Mouse (Mus musculus): ENCODE results near the gene Gm20388. TPM values are rescaled to one million over a fixed set of nuclear protein-coding genes. Genes with fewer than 3 reads are reported as not detected.

Gm20388 gene
- total RNA-seq, 1 experiment from 2014 or later: 10.0 TPM

GRCm38 (mm10) chr8:120248451-120248850 lies 337.8 kb downstream of the Gm20388 start:
- ATAC-seq (replicated peaks; ENCODE audit: insufficient number of reproducible peaks, low FRiP score, low TSS enrichment, poor library complexity, severe bottlenecking): no peak

- ATAC-seq (replicated peaks; ENCODE audit: insufficient number of reproducible peaks, low FRiP score, low TSS enrichment, poor library complexity, severe bottlenecking): no peak
Observed at GRCm38 (mm10) chr8:120249800-120250336, 339.2 kb downstream of the Gm20388 start.

DNA sequence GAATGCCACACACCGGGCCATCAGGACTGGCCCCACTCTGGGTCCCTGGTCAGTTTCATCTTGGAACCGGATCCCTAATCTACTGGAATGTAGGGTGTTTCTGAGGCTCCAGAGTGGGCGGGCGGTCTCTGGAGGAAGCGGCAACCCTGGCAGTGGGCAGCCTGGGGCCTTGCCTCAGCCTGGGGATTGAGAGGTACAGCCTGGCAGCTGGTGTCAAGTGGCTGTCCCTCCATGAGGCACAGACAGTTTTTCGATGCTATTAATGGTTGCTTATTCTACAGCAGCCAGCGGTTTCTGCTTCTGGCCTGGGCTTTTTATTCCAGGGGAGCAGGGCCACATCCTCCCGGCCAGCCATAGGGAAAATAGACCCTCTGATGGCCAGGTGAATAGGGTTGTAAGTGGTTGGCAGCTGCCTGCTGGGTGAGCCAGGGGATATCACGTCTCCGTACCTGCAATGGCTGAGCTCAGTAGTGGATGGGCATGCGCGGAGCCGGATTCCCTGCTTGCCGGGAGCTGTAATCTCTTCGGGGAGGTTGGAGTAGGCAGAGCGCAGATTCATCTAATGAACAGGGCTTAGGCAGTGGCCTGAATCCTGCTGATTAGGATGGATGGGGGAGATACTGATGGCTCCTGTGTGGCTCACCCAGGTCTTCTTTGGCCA lies 340.2 kb downstream of the Gm20388 start:
- no peak for ATAC-seq (replicated peaks; ENCODE audit: insufficient number of reproducible peaks, low FRiP score, low TSS enrichment, poor library complexity, severe bottlenecking)

GRCm38 (mm10) chr8:120251411-120252035 lies 340.9 kb downstream of the Gm20388 start:
- no peak for ATAC-seq (replicated peaks; ENCODE audit: insufficient number of reproducible peaks, low FRiP score, low TSS enrichment, poor library complexity, severe bottlenecking)

GRCm38 (mm10) chr8:120253626-120254025 lies 343.0 kb downstream of the Gm20388 start:
- ATAC-seq (replicated peaks; ENCODE audit: insufficient number of reproducible peaks, low FRiP score, low TSS enrichment, poor library complexity, severe bottlenecking): no peak

DNA sequence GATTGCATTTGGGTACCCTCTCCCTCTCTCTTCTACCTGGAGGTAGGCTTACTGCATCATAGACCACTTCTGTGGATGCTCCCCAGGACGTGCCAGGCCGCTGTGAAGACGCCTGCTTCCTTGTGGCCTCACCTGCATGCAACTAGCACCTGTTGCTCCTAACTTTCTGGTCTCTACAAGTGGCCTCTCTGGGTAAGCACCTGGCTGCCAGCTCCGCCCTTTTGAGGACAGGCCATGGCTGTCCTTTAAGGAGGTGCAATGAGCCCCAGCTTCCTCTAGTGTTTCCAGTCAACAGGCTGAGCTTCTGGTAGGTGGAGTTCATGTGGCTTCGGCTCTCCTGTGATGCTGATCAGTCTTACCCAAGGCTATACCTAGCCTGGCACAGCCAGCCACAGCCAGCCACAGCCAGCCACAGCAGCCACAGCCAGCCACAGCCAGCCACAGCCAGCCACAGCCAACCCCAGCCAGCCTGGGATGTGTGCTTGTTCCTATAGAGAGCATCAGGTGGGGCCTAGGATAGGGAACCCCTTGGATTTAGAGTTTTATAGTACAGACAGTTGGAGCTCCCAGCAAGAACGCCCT lies 344.9 kb downstream of the Gm20388 start:
- ATAC-seq (replicated peaks; ENCODE audit: insufficient number of reproducible peaks, low FRiP score, low TSS enrichment, poor library complexity, severe bottlenecking): no peak

GRCm38 (mm10) chr8:120256958-120257357 lies 346.3 kb downstream of the Gm20388 start:
- no peak for ATAC-seq (replicated peaks; ENCODE audit: insufficient number of reproducible peaks, low FRiP score, low TSS enrichment, poor library complexity, severe bottlenecking)

DNA sequence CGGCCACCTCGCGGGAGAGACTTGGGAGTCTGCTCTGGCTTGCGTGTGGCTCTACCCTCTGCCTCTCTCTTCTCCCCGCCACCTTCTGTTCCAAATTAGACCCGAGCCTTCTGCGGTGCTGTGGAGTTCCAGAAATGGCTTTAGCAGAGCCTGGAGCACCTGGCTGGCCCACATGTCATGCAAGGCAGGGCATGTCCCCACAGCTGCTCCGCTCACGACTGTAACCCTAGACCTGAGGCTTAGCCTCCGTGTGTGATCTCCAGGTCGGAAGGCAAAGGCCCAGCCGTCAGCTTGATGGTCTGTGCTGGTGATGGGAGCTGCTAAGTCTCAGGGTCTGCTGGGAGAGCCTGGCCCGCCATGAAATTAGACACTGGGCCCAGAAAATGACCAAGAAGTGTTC lies 348.6 kb downstream of the Gm20388 start:
- ATAC-seq (replicated peaks; ENCODE audit: insufficient number of reproducible peaks, low FRiP score, low TSS enrichment, poor library complexity, severe bottlenecking): no peak

DNA sequence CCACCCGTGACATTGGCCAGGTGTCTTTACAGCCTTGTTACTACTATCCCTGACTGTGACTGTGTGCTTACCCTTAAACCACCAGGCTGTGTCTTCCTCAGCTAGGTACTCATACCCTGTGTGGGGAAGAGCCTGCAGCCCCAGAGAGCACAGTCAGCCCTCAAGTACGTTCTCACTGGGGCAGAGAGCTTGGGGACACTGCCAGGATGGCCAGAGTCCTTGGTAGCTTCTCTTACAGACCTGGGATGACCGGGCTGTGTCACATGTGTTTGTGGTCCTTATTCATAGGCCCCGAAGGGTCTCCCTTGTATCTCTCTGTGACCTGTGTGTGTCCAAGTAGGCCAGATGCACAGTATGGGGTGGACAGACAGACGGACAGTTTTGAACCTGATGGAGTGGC lies 350.0 kb downstream of the Gm20388 start:
- ATAC-seq (replicated peaks; ENCODE audit: insufficient number of reproducible peaks, low FRiP score, low TSS enrichment, poor library complexity, severe bottlenecking): no peak

GRCm38 (mm10) chr8:120261338-120262120 lies 350.9 kb downstream of the Gm20388 start:
- ATAC-seq (replicated peaks; ENCODE audit: insufficient number of reproducible peaks, low FRiP score, low TSS enrichment, poor library complexity, severe bottlenecking): no peak

GRCm38 (mm10) chr8:120263879-120264278 lies 353.2 kb downstream of the Gm20388 start:
- ATAC-seq (replicated peaks; ENCODE audit: insufficient number of reproducible peaks, low FRiP score, low TSS enrichment, poor library complexity, severe bottlenecking): no peak

DNA sequence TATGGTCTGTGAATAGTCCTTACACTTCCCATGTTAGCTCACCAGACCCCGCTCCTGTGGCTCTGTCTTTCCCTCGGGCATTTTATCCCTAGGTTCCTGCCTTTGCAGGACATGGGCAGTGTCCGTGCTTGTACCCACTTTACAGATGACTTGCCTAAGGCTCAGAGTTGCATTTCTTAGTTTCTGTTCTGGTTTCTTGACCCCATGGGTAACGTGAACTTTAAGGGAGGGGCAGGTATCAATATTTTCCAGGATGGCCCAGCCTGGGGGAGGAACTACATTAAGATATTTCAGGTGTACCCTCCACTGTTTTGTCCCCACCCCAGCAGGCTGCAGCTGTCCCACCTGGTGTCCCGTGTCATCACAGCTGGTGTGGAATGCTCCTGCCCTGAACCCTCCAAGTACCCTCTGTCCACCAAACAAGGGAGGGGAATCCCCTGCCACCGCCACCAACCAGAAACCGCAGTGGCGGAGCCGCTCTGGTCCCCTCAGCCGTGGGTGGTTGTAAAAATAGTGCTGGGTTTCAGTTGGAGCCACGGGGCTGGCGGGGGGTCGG lies 353.8 kb downstream of the Gm20388 start:
- ATAC-seq (replicated peaks; ENCODE audit: insufficient number of reproducible peaks, low FRiP score, low TSS enrichment, poor library complexity, severe bottlenecking): no peak

DNA sequence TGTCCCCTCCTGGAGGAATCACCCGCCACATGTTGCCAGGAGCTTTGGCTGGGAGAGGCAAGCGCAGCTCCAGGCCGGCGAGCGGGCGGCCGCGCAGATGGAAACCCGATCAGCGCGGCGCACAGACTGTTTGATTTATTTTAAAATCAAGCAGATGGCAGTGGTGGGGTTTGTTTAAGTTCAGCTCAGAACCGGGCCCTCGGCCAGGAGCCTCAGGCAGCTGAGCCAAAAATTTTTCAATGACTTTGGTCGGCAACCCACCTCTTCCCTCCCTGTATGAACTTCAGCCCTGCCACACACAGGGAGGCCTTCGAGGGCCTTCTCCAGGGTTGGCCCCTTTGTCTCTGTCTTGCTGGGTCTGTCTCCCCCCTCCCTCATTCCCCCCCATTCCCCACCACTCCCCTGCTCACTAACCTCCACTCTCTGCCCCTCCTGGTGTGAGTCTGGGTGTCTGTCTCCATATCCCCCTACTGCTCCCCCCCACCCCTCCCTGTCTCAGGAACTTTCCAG lies 354.4 kb downstream of the Gm20388 start:
- ATAC-seq (replicated peaks; ENCODE audit: insufficient number of reproducible peaks, low FRiP score, low TSS enrichment, poor library complexity, severe bottlenecking): no peak

- ATAC-seq (replicated peaks; ENCODE audit: insufficient number of reproducible peaks, low FRiP score, low TSS enrichment, poor library complexity, severe bottlenecking): no peak
Observed at GRCm38 (mm10) chr8:120265471-120265870, 354.8 kb downstream of the Gm20388 start.

- no peak for ATAC-seq (replicated peaks; ENCODE audit: insufficient number of reproducible peaks, low FRiP score, low TSS enrichment, poor library complexity, severe bottlenecking)
Observed at GRCm38 (mm10) chr8:120268541-120268980, 357.9 kb downstream of the Gm20388 start.

DNA sequence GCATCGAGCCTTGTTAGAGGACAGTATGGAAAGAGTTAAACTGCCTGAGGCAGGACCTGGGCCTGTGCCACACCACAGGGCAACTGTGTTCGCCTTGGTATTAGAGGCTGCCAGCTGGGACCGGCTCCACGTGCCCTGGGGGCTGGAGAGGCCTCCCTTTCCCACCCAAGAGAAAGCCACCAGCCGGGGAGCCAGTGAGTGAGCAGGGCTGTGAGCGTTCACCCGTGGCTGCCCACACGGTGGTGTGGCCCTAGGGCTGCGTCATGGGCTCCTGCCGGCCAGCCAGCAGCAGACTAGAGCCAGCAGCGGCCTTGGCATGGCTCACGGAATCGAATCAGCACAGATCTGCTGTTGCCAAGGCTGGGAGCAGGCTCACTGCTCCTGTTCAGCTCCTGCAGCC lies 359.8 kb downstream of the Gm20388 start:
- no peak for ATAC-seq (replicated peaks; ENCODE audit: insufficient number of reproducible peaks, low FRiP score, low TSS enrichment, poor library complexity, severe bottlenecking)

DNA sequence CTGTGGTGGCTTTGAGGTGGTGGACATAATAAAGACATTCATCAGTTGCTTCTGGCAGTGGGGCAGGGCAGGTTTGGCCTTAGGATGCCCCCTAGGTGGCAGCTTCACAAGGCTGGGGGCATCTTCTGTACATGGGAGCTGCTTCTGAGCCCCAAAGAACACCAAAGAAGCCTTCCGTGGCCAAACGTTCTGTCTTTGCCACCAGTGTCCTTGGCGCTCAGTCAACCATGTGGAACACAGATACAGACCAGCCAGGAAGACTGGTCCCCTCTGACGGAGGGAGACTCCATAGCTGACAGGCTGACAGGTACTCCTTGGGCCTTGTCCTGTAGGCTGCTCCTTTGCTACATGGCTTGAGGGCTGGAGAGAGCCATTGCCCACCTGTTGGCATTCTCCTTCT lies 362.8 kb downstream of the Gm20388 start:
- no peak for ATAC-seq (replicated peaks; ENCODE audit: insufficient number of reproducible peaks, low FRiP score, low TSS enrichment, poor library complexity, severe bottlenecking)

DNA sequence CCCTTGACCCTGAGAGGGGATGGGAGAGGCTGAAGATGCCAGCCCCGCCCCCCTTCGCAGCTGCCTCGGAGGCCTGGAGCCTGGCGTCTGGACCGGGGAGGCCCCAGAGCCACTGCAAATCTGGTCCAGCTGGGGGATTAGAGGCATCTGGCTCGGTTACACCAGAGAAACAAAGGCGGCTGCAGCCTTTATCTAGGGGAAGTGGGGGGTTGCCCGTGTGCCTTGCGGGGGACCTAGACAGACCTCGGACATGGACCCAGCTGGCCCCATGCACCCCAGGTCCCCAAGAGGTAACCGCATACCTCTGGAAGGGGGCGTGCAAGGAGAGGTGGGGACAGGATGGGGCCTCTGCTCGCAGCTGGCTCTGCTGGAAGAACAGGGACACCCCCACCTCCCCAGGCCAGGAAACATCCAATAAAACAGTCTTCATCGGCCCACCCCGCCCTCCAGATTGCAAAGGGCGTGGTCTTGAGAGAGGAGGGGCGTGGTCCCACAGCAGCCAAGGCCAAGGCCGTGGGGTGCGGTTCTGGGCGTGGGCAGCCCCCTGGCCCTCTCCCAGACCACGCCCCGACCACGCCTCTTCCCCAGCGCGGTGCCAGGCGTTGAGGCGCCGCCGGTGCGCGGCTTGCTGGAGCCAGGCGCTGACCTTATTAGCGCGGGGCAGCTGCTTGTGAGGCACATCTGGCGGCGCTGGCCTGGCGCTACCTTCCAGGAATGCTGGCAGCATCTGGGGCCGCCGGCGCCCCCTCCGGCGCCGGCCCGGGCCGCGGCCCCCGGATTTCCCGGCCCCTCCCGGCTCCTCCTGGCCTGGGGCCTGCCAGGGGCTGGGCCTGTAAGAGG lies 365.6 kb downstream of the Gm20388 start:
- ATAC-seq (replicated peaks; ENCODE audit: insufficient number of reproducible peaks, low FRiP score, low TSS enrichment, poor library complexity, severe bottlenecking): peak; percentile 59

Data from monocyte, adult 5-6 weeks (primary cell).